Mouse (Mus musculus) myocyte (in vitro differentiated cells): ENCODE measurements around the gene Kif26b.

Source experiments
- POLR2A ChIP-seq: IDR thresholded peaks from one replicate; pipeline ENCODE4 v1.6.1; 2011; ENCODE audit warnings: low read depth, mild to moderate bottlenecking, control low read depth, moderate library complexity; ENCODE audit not compliant: insufficient read length
- POLR2AphosphoS2 ChIP-seq: IDR thresholded peaks from one replicate; pipeline ENCODE4 v1.6.1; 2011; ENCODE audit warnings: low read depth, control low read depth; ENCODE audit not compliant: insufficient read length

DNA sequence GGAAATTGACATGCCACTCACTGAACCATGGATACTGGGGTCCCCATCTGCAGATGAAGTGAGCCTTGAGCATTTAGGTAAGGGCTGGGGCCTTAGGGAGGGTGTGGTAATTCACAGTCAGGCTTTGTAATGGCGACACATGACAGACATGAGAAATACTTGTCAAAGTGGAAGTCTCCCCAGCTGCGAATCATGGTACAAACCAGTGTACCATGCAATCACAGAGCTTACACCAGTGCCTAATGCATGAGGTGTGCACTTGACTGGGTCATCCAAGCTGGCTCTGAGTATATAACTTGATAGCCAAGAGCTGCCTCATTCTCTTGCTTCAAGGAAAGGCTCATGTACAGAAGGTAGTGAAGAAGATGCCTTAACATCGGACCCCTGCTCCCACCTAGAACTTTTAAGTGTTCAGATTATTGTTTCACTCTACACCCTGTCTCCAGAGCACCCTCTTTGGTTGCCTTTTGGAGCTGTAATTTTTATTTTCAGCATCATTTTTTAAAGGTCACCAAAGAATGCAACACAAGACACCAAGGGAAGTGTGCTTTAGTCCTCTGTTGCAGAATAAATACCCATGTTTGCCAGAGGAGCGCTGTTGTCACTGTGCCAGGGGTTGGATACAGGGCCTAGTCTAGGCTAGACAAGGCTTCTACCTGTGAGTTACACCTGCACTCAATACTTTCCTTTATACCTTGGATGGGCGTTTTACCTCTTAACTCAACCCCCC, 43.6 kb upstream of the Kif26b start:
- TF ChIP-seq POLR2A (no peak), POLR2AphosphoS2 (no peak)
